Mouse (Mus musculus): Measurements from ENCODE around the gene Pou1f1.

- TF ChIP-seq POLR2A (IDR thresholded peaks at IDR 0.05; ENCODE audit: borderline replicate concordance, control insufficient read depth, low read depth, low read length) (no peak), CTCF (IDR thresholded peaks at IDR 0.05; ENCODE audit: control insufficient read depth, insufficient read depth, low read length) (no peak)
These were observed 23.3 kb upstream of the Pou1f1 start for GRCm38 (mm10) chr16:65497049-65497448.

Data from bone marrow, adult 2 months (tissue).